Mouse (Mus musculus): ENCODE data around the gene Zfp811. TPM values are rescaled to one million over a fixed set of nuclear protein-coding genes. Genes with fewer than 3 reads are reported as not detected.
A peak's percentile ranks its signal among the peaks of the same experiment; 100 is the strongest.
"Not testable (repeated sequence)": the region's sequence is repeated elsewhere in the genome, so short reads cannot be mapped to it uniquely, and the experiment has no call there.

Zfp811 gene
- polyA plus RNA-seq (2016; fragmentation: Nextera tagmentation; extraction: Ambion mirVana), result 53.5 and 57.9 TPM in 2 replicates

GRCm38 (mm10) chr17:32809544-32810374 lies at the start of gene Zfp811:
TSS of gene Zfp811 (minus strand) at chr17:32809931.
- ATAC-seq (ENCODE audit: low FRiP score, low read depth), result peak; percentile 94

GRCm38 (mm10) chr17:32856713-32857112 lies 47.0 kb upstream of the Zfp811 start:
- H3K4me1 ChIP-seq; H3K4me3 ChIP-seq; H3K9ac ChIP-seq (replicated peaks); ATAC-seq (ENCODE audit: low FRiP score, low read depth); H3K36me3 ChIP-seq; H3K27ac ChIP-seq (replicated peaks); H3K9me3 ChIP-seq; H3K27me3 ChIP-seq; H3K4me2 ChIP-seq (replicated peaks): not testable (repeated sequence)
- 65% methylated on average over 4 of the region's 6 CpGs for WGBS

More at GRCm38 (mm10) chr17:32809544-32810374, at the start of gene Zfp811:
- Histone ChIP-seq H3K9ac (replicated peaks) (peak within 1 kb of the TSS; percentile 71), H3K36me3 (no peaks in the 10 kb centered on the region), H3K4me3 (peak within 1 kb of the TSS; percentile 60), H3K27ac (replicated peaks) (peak within 1 kb of the TSS; percentile 96), H3K27me3 (no peaks in the 10 kb centered on the region), H3K4me1 (peaks cover 25% of the 10 kb centered on the region), H3K4me2 (replicated peaks) (peak within 1 kb of the TSS; percentile 65), H3K9me3 (no peaks in the 10 kb centered on the region)
- under 1% methylated on average over 17 of the region's 17 CpGs for WGBS

- H3K4me2 ChIP-seq (replicated peaks), result no peak overlapping the region
- peaks cover 5% of the 10 kb centered on the region; the same call in 1 of the 2 replicates for H3K4me1 ChIP-seq
- no peak for ATAC-seq (ENCODE audit: low FRiP score, low read depth)
- no peaks in the 10 kb centered on the region for H3K27me3 ChIP-seq
- H3K4me3 ChIP-seq, result no peak overlapping the region
- no peaks in the 10 kb centered on the region for H3K9me3 ChIP-seq
- no peak overlapping the region for H3K9ac ChIP-seq (replicated peaks)
- H3K27ac ChIP-seq (replicated peaks), result no peak overlapping the region
- WGBS, result 25% methylated on average over 7 of the region's 7 CpGs
- H3K36me3 ChIP-seq, result no peaks in the 10 kb centered on the region
These were observed 41.9 kb upstream of the Zfp811 start for GRCm38 (mm10) chr17:32851581-32851980.

- no peaks in the 10 kb centered on the region; the same call in 1 of the 2 replicates for H3K4me1 ChIP-seq
These were observed 31.7 kb upstream of the Zfp811 start for GRCm38 (mm10) chr17:32841388-32841787.

GRCm38 (mm10) chr17:32839083-32839802 lies 29.5 kb upstream of the Zfp811 start:
- Histone ChIP-seq H3K27me3 (0 out of 2 replicates have a peak, but pooled peaks cover 3% of the 10 kb centered on the region), H3K9ac (replicated peaks) (no peak overlapping the region), H3K4me2 (replicated peaks) (no peak overlapping the region), H3K4me1 (no peaks in the 10 kb centered on the region; the same call in 1 of the 2 replicates), H3K4me3 (no peak overlapping the region), H3K9me3 (0 out of 2 replicates have a peak, but pooled peaks cover 8% of the 10 kb centered on the region), H3K27ac (replicated peaks) (no peak overlapping the region), H3K36me3 (no peaks in the 10 kb centered on the region)
- WGBS, result 51% methylated on average over 15 of the region's 15 CpGs
- no peak for ATAC-seq (ENCODE audit: low FRiP score, low read depth)

More at GRCm38 (mm10) chr17:32841388-32841787, 31.7 kb upstream of the Zfp811 start:
- 0 out of 2 replicates have a peak, but pooled peaks cover 8% of the 10 kb centered on the region for H3K9me3 ChIP-seq
- ATAC-seq (ENCODE audit: low FRiP score, low read depth), result no peak
- 62% methylated on average over 2 of the region's 2 CpGs for WGBS
- no peak overlapping the region for H3K27ac ChIP-seq (replicated peaks)
- no peak overlapping the region for H3K4me2 ChIP-seq (replicated peaks)
- H3K4me3 ChIP-seq, result no peak overlapping the region
- no peaks in the 10 kb centered on the region for H3K27me3 ChIP-seq
- no peaks in the 10 kb centered on the region for H3K36me3 ChIP-seq
- no peak overlapping the region for H3K9ac ChIP-seq (replicated peaks)

- peaks cover 13% of the 10 kb centered on the region for H3K36me3 ChIP-seq
- H3K27me3 ChIP-seq, result 0 out of 2 replicates have a peak, but pooled peaks cover 3% of the 10 kb centered on the region
- no peak for ATAC-seq (ENCODE audit: low FRiP score, low read depth)
- 38% methylated on average over 3 of the region's 3 CpGs for WGBS
- peak overlapping the region; percentile 77 for H3K4me3 ChIP-seq
- peak overlapping the region; percentile 62 for H3K4me2 ChIP-seq (replicated peaks)
- no peak overlapping the region for H3K27ac ChIP-seq (replicated peaks)
- H3K9ac ChIP-seq (replicated peaks), result peak overlapping the region; percentile 89; the same call in 1 of the 2 replicates
- no peaks in the 10 kb centered on the region for H3K9me3 ChIP-seq
- H3K4me1 ChIP-seq, result peaks cover 12% of the 10 kb centered on the region
These were observed 20.7 kb upstream of the Zfp811 start for GRCm38 (mm10) chr17:32830418-32830782.

- Histone ChIP-seq H3K4me1 (peaks cover 12% of the 10 kb centered on the region), H3K36me3 (peaks cover 19% of the 10 kb centered on the region), H3K9ac (replicated peaks) (peak within 1 kb of the TSS; percentile 89), H3K9me3 (no peaks in the 10 kb centered on the region), H3K4me2 (replicated peaks) (peak within 1 kb of the TSS; percentile 62), H3K27ac (replicated peaks) (peak within 1 kb of the TSS; percentile 81), H3K4me3 (peak within 1 kb of the TSS; percentile 77), H3K27me3 (no peaks in the 10 kb centered on the region)
- 2% methylated on average over 35 of the region's 35 CpGs for WGBS
- peak; percentile 98 for ATAC-seq (ENCODE audit: low FRiP score, low read depth)
These were observed 20.0 kb upstream of the Zfp811 start, which contains the start of gene Zfp799 for GRCm38 (mm10) chr17:32829540-32830417. TSS of gene Zfp799 (minus strand) at chr17:32830261.

- Histone ChIP-seq H3K4me3 (no peak overlapping the region), H3K27me3 (no peaks in the 10 kb centered on the region), H3K36me3 (peaks cover 38% of the 10 kb centered on the region), H3K4me1 (peaks cover 5% of the 10 kb centered on the region), H3K4me2 (replicated peaks) (no peak overlapping the region), H3K9me3 (no peaks in the 10 kb centered on the region), H3K9ac (replicated peaks) (no peak overlapping the region), H3K27ac (replicated peaks) (no peak overlapping the region)
- WGBS, result 96% methylated on average over 1 of the region's 1 CpGs
- no peak for ATAC-seq (ENCODE audit: low FRiP score, low read depth)
These were observed 6.5 kb upstream of the Zfp811 start for GRCm38 (mm10) chr17:32816074-32816784.

- ATAC-seq (ENCODE audit: low FRiP score, low read depth), result no peak
- Histone ChIP-seq H3K9ac (replicated peaks) (no peak overlapping the region), H3K4me1 (peaks cover 7% of the 10 kb centered on the region), H3K4me2 (replicated peaks) (no peak overlapping the region), H3K27ac (replicated peaks) (no peak overlapping the region), H3K27me3 (no peaks in the 10 kb centered on the region), H3K36me3 (peaks cover 20% of the 10 kb centered on the region), H3K9me3 (no peaks in the 10 kb centered on the region), H3K4me3 (no peak overlapping the region)
- WGBS, result 86% methylated on average over 7 of the region's 7 CpGs
These were observed 4.4 kb upstream of the Zfp811 start for GRCm38 (mm10) chr17:32814136-32814535.

GRCm38 (mm10) chr17:32810648-32811047 lies 917 bp upstream of the Zfp811 start:
- WGBS, result 29% methylated on average over 1 of the region's 1 CpGs
- Histone ChIP-seq H3K27me3 (no peaks in the 10 kb centered on the region), H3K27ac (replicated peaks) (peak overlapping the region; percentile 96), H3K9ac (replicated peaks) (no peak overlapping the region), H3K4me1 (peaks cover 25% of the 10 kb centered on the region), H3K36me3 (peaks cover under 1% of the 10 kb centered on the region; the same call in 1 of the 2 replicates), H3K9me3 (no peaks in the 10 kb centered on the region), H3K4me2 (replicated peaks) (peak overlapping the region; percentile 65), H3K4me3 (peak overlapping the region; percentile 60; the same call in 1 of the 2 replicates)
- ATAC-seq (ENCODE audit: low FRiP score, low read depth), result no peak

GRCm38 (mm10) chr17:32808921-32809320 lies 810 bp downstream of the Zfp811 start:
- peak overlapping the region; percentile 96 for H3K27ac ChIP-seq (replicated peaks)
- H3K4me2 ChIP-seq (replicated peaks), result peak overlapping the region; percentile 65
- H3K9ac ChIP-seq (replicated peaks), result peak overlapping the region; percentile 71
- no peaks in the 10 kb centered on the region for H3K9me3 ChIP-seq
- ATAC-seq (ENCODE audit: low FRiP score, low read depth), result no peak
- no peaks in the 10 kb centered on the region for H3K36me3 ChIP-seq
- peaks cover 25% of the 10 kb centered on the region for H3K4me1 ChIP-seq
- WGBS, result 4% methylated on average over 8 of the region's 8 CpGs
- peak overlapping the region; percentile 60 for H3K4me3 ChIP-seq
- no peaks in the 10 kb centered on the region for H3K27me3 ChIP-seq
